Mouse (Mus musculus) MEL (cell line): Measurements from ENCODE around the gene Rorb. TPM values are rescaled to one million over a fixed set of nuclear protein-coding genes. Genes with fewer than 3 reads are reported as not detected.

Experiments
- DNase-seq: peaks from one replicate; pipeline ENCODE4 v3.0.0; 2011; ENCODE audit warnings: low read depth, low spot score
- H3K27ac ChIP-seq: 2 replicates; pipeline ENCODE4 v1.5.1; 2012; ENCODE audit warnings: low read depth, mild to moderate bottlenecking, control low read depth, low read length, moderate library complexity; ENCODE audit not compliant: control insufficient read depth
- H3K27me3 ChIP-seq, 2 experiments: fragments of 150-350 bp in 1 of 2; sonication (generic) in 1 of 2; 2 replicates each; pipeline ENCODE4 v1.6.1; 2012; ENCODE audit warnings: low read length in 2 of 2, mild to moderate bottlenecking in 2 of 2, improper control_type of control experiment in 1 of 2, moderate library complexity in 1 of 2; ENCODE audit not compliant: insufficient read depth in 2 of 2, control insufficient read depth in 1 of 2
- H3K36me3 ChIP-seq, 2 experiments: 2 replicates each; pipeline ENCODE4 v1.6.1; 2012 to 2014; ENCODE audit warnings: low read length in 2 of 2, improper control_type of control experiment in 1 of 2, inconsistent platforms in 1 of 2, mild to moderate bottlenecking in 1 of 2; ENCODE audit not compliant: insufficient read depth in 2 of 2, control insufficient read depth in 1 of 2
- H3K4me1 ChIP-seq, 2 experiments: fragments of 150-350 bp in 1 of 2; sonication (generic) in 1 of 2; 2 replicates each; pipeline ENCODE4 v1.6.1; 2012; ENCODE audit warnings: low read length in 2 of 2, improper control_type of control experiment in 1 of 2, mild to moderate bottlenecking in 1 of 2; ENCODE audit not compliant: insufficient read depth in 2 of 2, control insufficient read depth in 1 of 2
- H3K4me3 ChIP-seq, 2 experiments: fragments of 150-350 bp in 1 of 2; sonication (generic) in 1 of 2; 2 replicates each; pipeline ENCODE4 v1.5.1; 2012; ENCODE audit warnings: low read depth in 2 of 2, low read length in 2 of 2, mild to moderate bottlenecking in 2 of 2, moderate library complexity in 2 of 2, control low read depth in 1 of 2, improper control_type of control experiment in 1 of 2; ENCODE audit not compliant: control insufficient read depth in 1 of 2, insufficient read depth in 1 of 2
- H3K79me2 ChIP-seq: 2 replicates; pipeline ENCODE4 v1.6.1; 2012; ENCODE audit warnings: mild to moderate bottlenecking, low read length, moderate library complexity; ENCODE audit not compliant: control insufficient read depth, poor library complexity, insufficient read depth
- H3K9ac ChIP-seq: 2 replicates; pipeline ENCODE4 v1.6.1; 2012; ENCODE audit warnings: low read depth, mild to moderate bottlenecking, control low read depth, low read length, moderate library complexity; ENCODE audit not compliant: control insufficient read depth, poor library complexity, severe bottlenecking
- H3K9me3 ChIP-seq: fragments of 150-350 bp; sonication (generic); replicated peaks from 2 replicates; pipeline ENCODE4 v1.6.1; 2012; ENCODE audit warnings: mild to moderate bottlenecking, low read length, improper control_type of control experiment, moderate library complexity; ENCODE audit not compliant: insufficient read depth
- BHLHE40 ChIP-seq: IDR thresholded peaks from 2 replicates; pipeline ENCODE4 v1.6.1; 2012; ENCODE audit warnings: low read depth, mild to moderate bottlenecking, inconsistent platforms, low read length, improper control_type of control experiment, borderline replicate concordance
- CTCF ChIP-seq, 3 experiments: IDR thresholded peaks in 2 of 3; conservative IDR thresholded peaks in 1 of 3; 2 replicates each; pipeline ENCODE4 v1.5.1; 2011 to 2012; ENCODE audit warnings: low read length in 3 of 3, low read depth in 2 of 3, mild to moderate bottlenecking in 2 of 3, improper control_type of control experiment in 1 of 3, inconsistent platforms in 1 of 3, mixed read lengths in 1 of 3, moderate library complexity in 1 of 3; ENCODE audit not compliant: control insufficient read depth in 1 of 3, insufficient read depth in 1 of 3, poor library complexity in 1 of 3, severe bottlenecking in 1 of 3
- E2F4 ChIP-seq: IDR thresholded peaks from 2 replicates; pipeline ENCODE4 v1.6.1; 2011; ENCODE audit warnings: low read depth, low read length, improper control_type of control experiment, borderline replicate concordance
- EP300 ChIP-seq, 2 experiments: IDR thresholded peaks; 2 replicates each; pipeline ENCODE4 v1.6.1; 2011; ENCODE audit warnings: improper control_type of control experiment in 2 of 2, low read length in 2 of 2, low read depth in 1 of 2, mild to moderate bottlenecking in 1 of 2
- GABPA ChIP-seq: IDR thresholded peaks from 2 replicates; pipeline ENCODE4 v1.6.1; 2012; ENCODE audit warnings: low read depth, mild to moderate bottlenecking, inconsistent platforms, low read length, improper control_type of control experiment, moderate library complexity
- JUND ChIP-seq: IDR thresholded peaks from 2 replicates; pipeline ENCODE4 v1.6.1; 2011; ENCODE audit warnings: low read depth, mild to moderate bottlenecking, improper control_type of control experiment, low read length
- KAT2A ChIP-seq: conservative IDR thresholded peaks from 2 replicates; pipeline ENCODE4 v1.6.1; 2012; ENCODE audit warnings: low read depth, low read length, improper control_type of control experiment, inconsistent platforms
- MAZ ChIP-seq: IDR thresholded peaks from 2 replicates; pipeline ENCODE4 v1.6.1; 2012; ENCODE audit warnings: low read depth, mild to moderate bottlenecking, inconsistent platforms, low read length, improper control_type of control experiment
- MYC ChIP-seq: IDR thresholded peaks from 2 replicates; pipeline ENCODE4 v1.6.1; 2011; ENCODE audit warnings: low read depth, mild to moderate bottlenecking, low read length, improper control_type of control experiment, moderate library complexity
- NELFE ChIP-seq: IDR thresholded peaks from 2 replicates; pipeline ENCODE4 v1.6.1; 2011; ENCODE audit warnings: low read depth, low read length, improper control_type of control experiment
- NRF1 ChIP-seq: IDR thresholded peaks from 2 replicates; pipeline ENCODE4 v1.6.1; 2014; ENCODE audit warnings: low read depth, mild to moderate bottlenecking, inconsistent platforms, low read length, improper control_type of control experiment, moderate library complexity; ENCODE audit not compliant: poor library complexity, insufficient read depth, severe bottlenecking
- POLR2A ChIP-seq, 2 experiments: IDR thresholded peaks; 2 replicates each; pipeline ENCODE4 v1.6.1; 2011 to 2012; ENCODE audit warnings: low read length in 2 of 2, mild to moderate bottlenecking in 2 of 2, control low read depth in 1 of 2, improper control_type of control experiment in 1 of 2, low read depth in 1 of 2, moderate library complexity in 1 of 2; ENCODE audit not compliant: control insufficient read depth in 1 of 2, insufficient read depth in 1 of 2, poor library complexity in 1 of 2
- POLR2AphosphoS5 ChIP-seq: IDR thresholded peaks from 2 replicates; pipeline ENCODE4 v1.6.1; 2012; ENCODE audit warnings: low read depth, borderline replicate concordance, mild to moderate bottlenecking, inconsistent platforms, low read length, moderate library complexity, mixed read lengths
- RAD21 ChIP-seq: IDR thresholded peaks from 2 replicates; pipeline ENCODE4 v1.6.1; 2011; ENCODE audit warnings: mild to moderate bottlenecking, low read depth, low read length, improper control_type of control experiment
- RCOR1 ChIP-seq: IDR thresholded peaks from 2 replicates; pipeline ENCODE4 v1.6.1; 2012; ENCODE audit warnings: low read depth, mild to moderate bottlenecking, inconsistent platforms, low read length, improper control_type of control experiment
- SIN3A ChIP-seq: IDR thresholded peaks from 2 replicates; pipeline ENCODE4 v1.6.1; 2012; ENCODE audit warnings: low read length, improper control_type of control experiment, inconsistent platforms
- SMC3 ChIP-seq: IDR thresholded peaks from 2 replicates; pipeline ENCODE4 v1.6.1; 2011; ENCODE audit warnings: low read depth, low read length, improper control_type of control experiment
- TBP ChIP-seq: IDR thresholded peaks from 2 replicates; pipeline ENCODE4 v1.8.0; 2011; ENCODE audit warnings: low read depth, low read length, improper control_type of control experiment
- TCF12 ChIP-seq: IDR thresholded peaks from 2 replicates; pipeline ENCODE4 v1.6.1; 2014; ENCODE audit warnings: low read depth, mild to moderate bottlenecking, inconsistent platforms, low read length, improper control_type of control experiment, moderate library complexity
- UBTF ChIP-seq: IDR thresholded peaks from 2 replicates; pipeline ENCODE4 v1.6.1; 2012; ENCODE audit warnings: low read depth, mild to moderate bottlenecking, inconsistent platforms, low read length, improper control_type of control experiment, moderate library complexity, borderline replicate concordance; ENCODE audit not compliant: insufficient read depth
- ZC3H11A ChIP-seq: IDR thresholded peaks from 2 replicates; pipeline ENCODE4 v1.6.1; 2012; ENCODE audit warnings: low read depth, mild to moderate bottlenecking, inconsistent platforms, low read length, improper control_type of control experiment
- polyA plus RNA-seq, 2 experiments: library from polyadenylated mRNA; stranded (reverse) in 1 of 2; unstranded in 1 of 2; fragments of >175 nt in 1 of 2; fragments of >200 nt in 1 of 2; gene quantifications; 2 replicates each; pipeline versions ENCODE4 v1.2.1 to v1.2.4; 2012; ENCODE audit warnings: low replicate concordance in 2 of 2, low read depth in 1 of 2; ENCODE audit not compliant: insufficient read length in 2 of 2, insufficient read depth in 1 of 2, missing spikeins in 1 of 2
- total RNA-seq: library from RNA; depleted of rRNA; stranded (reverse); fragments of 300-350 nt; gene quantifications from 2 replicates; pipeline ENCODE4 v1.2.3, GENCODE M21; 2012; rRNA removed

Rorb gene
- total RNA-seq (not detected in 2 replicates), polyA plus RNA-seq (not detected)

GRCm38 (mm10) chr19:19110793-19111427 lies at the start of gene Rorb:
Rorb (minus strand) TSS chr19:19111196.
- Histone ChIP-seq H3K27ac (no peak within 1 kb of the TSS), H3K79me2 (no peaks in the 10 kb centered on the region), H3K27me3 (no peaks in the 10 kb centered on the region)
- TF ChIP-seq GABPA (no peak), POLR2A (IDR thresholded peaks at IDR 0.05; ENCODE audit: control insufficient read depth in 1 of 2, insufficient read depth in 1 of 2, low read depth in 1 of 2, low read length in 2 of 2, poor library complexity in 1 of 2) (no peak), SMC3 (no peak), MAZ (no peak)
- TF ChIP-seq, all 39 proteins: peak for 0
- no peak within 1 kb of the TSS for H3K4me3 ChIP-seq
- no peak for DNase-seq
- H3K4me1 ChIP-seq = no peaks in the 10 kb centered on the region
- H3K9me3 ChIP-seq = no peaks in the 10 kb centered on the region
- no peak within 1 kb of the TSS for H3K9ac ChIP-seq
- no peaks in the 10 kb centered on the region for H3K36me3 ChIP-seq

GRCm38 (mm10) chr19:19148847-19149246 lies 37.9 kb upstream of the Rorb start:
- no peak overlapping the region for H3K27ac ChIP-seq
- no peaks in the 10 kb centered on the region for H3K9me3 ChIP-seq
- H3K9ac ChIP-seq = no peak overlapping the region
- H3K36me3 ChIP-seq = no peaks in the 10 kb centered on the region
- H3K27me3 ChIP-seq = no peaks in the 10 kb centered on the region
- no peak overlapping the region for H3K4me3 ChIP-seq
- no peaks in the 10 kb centered on the region for H3K4me1 ChIP-seq
- TF ChIP-seq KAT2A (no peak), MYC (no peak), RAD21 (no peak), RCOR1 (no peak), BHLHE40 (no peak), SIN3A (no peak), POLR2AphosphoS5 (no peak), TBP (no peak), NELFE (no peak), CTCF (IDR thresholded peaks at IDR 0.05 in 2 of 3, conservative IDR thresholded peaks at IDR 0.05 in 1 of 3; ENCODE audit: control insufficient read depth in 1 of 3, insufficient read depth in 1 of 3, low read depth in 2 of 3, low read length in 3 of 3, poor library complexity in 1 of 3, severe bottlenecking in 1 of 3) (no peak)
- DNase-seq = no peak
- H3K79me2 ChIP-seq = no peaks in the 10 kb centered on the region

DNA sequence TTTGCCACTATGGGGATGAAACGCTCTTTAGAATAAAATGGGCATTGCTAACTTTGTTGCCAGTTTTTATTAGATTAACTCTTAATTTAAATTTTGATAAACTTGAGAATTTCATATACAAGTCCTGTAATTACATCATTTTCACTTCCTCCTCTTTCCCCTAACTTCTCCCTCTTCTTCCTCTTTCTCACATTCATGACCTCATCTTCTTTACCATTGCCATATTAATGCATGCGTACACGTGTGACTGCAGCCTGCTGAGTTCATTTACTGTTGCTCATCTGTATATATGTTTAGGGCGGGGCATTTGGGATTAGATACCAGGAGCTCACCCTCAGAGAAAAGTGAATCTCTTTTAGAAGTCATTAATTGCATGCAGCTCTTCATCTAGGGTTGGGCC lies 33.5 kb upstream of the Rorb start:
- no peaks in the 10 kb centered on the region for H3K9me3 ChIP-seq
- H3K36me3 ChIP-seq = no peaks in the 10 kb centered on the region
- H3K27ac ChIP-seq = no peak overlapping the region
- TF ChIP-seq TCF12 (no peak), NRF1 (no peak), E2F4 (no peak), MYC (no peak), EP300 (IDR thresholded peaks at IDR 0.05; ENCODE audit: low read depth in 1 of 2, low read length in 2 of 2) (no peak), UBTF (no peak), ZC3H11A (no peak), POLR2A (IDR thresholded peaks at IDR 0.05; ENCODE audit: control insufficient read depth in 1 of 2, insufficient read depth in 1 of 2, low read depth in 1 of 2, low read length in 2 of 2, poor library complexity in 1 of 2) (no peak), JUND (no peak), MAZ (no peak), CTCF (IDR thresholded peaks at IDR 0.05 in 2 of 3, conservative IDR thresholded peaks at IDR 0.05 in 1 of 3; ENCODE audit: control insufficient read depth in 1 of 3, insufficient read depth in 1 of 3, low read depth in 2 of 3, low read length in 3 of 3, poor library complexity in 1 of 3, severe bottlenecking in 1 of 3) (no peak)
- H3K4me1 ChIP-seq = no peaks in the 10 kb centered on the region
- no peaks in the 10 kb centered on the region for H3K27me3 ChIP-seq
- H3K79me2 ChIP-seq = no peaks in the 10 kb centered on the region
- no peak overlapping the region for H3K9ac ChIP-seq
- peak; percentile 4 for DNase-seq
- no peak overlapping the region for H3K4me3 ChIP-seq
